Mouse (Mus musculus) heart, embryonic 14.5 days (tissue): ENCODE measurements around the gene Syngr2. TPM values are rescaled to one million over a fixed set of nuclear protein-coding genes. Genes with fewer than 3 reads are reported as not detected.
"Not testable (repeated sequence)": the region's sequence is repeated elsewhere in the genome, so short reads cannot be mapped to it uniquely, and the experiment has no call there.

Experiments used
- ATAC-seq: fragments of 200-750 bp; cut with Nextera tagmentation; 2 replicates; pipeline ENCODE4 v1.8.0; 2017; ENCODE audit warnings: low read depth, moderate TSS enrichment; ENCODE audit not compliant: insufficient number of reproducible peaks, insufficient read depth, low FRiP score
- H3K27ac ChIP-seq, 2 experiments: fragments of 200-500 bp in 1 of 2; fragments of 300-500 bp in 1 of 2; sonication (generic) in 1 of 2; replicated peaks in 1 of 2; 2 replicates each; pipeline ENCODE4 v1.5.1; 2012 to 2014; ENCODE audit warnings: low read depth in 2 of 2, low read length in 2 of 2, control low read depth in 1 of 2, mild to moderate bottlenecking in 1 of 2, mixed read lengths in 1 of 2; ENCODE audit not compliant: control insufficient read depth in 1 of 2, insufficient read depth in 1 of 2
- H3K27me3 ChIP-seq: fragments of 300-500 bp; sonication (generic); 2 replicates; pipeline ENCODE4 v1.6.1; 2014; ENCODE audit warnings: mild to moderate bottlenecking, low read length, control low read depth; ENCODE audit not compliant: control insufficient read depth, insufficient read depth
- H3K36me3 ChIP-seq: fragments of 300-500 bp; sonication (generic); 2 replicates; pipeline ENCODE4 v1.6.1; 2014; ENCODE audit warnings: mild to moderate bottlenecking, control low read depth, low read length, mixed read lengths; ENCODE audit not compliant: control insufficient read depth, insufficient read depth
- H3K4me1 ChIP-seq, 2 experiments: fragments of 200-500 bp in 1 of 2; fragments of 300-500 bp in 1 of 2; sonication (generic) in 1 of 2; 2 replicates each; pipeline ENCODE4 v1.6.1; 2012 to 2014; ENCODE audit warnings: low read length in 2 of 2, control low read depth in 1 of 2, mixed read lengths in 1 of 2; ENCODE audit not compliant: control insufficient read depth in 2 of 2, insufficient read depth in 2 of 2
- H3K4me2 ChIP-seq: fragments of 300-500 bp; sonication (generic); 2 replicates; pipeline ENCODE4 v1.6.1; 2014; ENCODE audit warnings: mild to moderate bottlenecking, low read length
- H3K4me3 ChIP-seq, 2 experiments: fragments of 200-500 bp in 1 of 2; fragments of 300-500 bp in 1 of 2; sonication (generic) in 1 of 2; 2 replicates each; pipeline ENCODE4 v1.5.1; 2012 to 2014; ENCODE audit warnings: low read length in 2 of 2, mild to moderate bottlenecking in 2 of 2, control low read depth in 1 of 2, low read depth in 1 of 2, moderate library complexity in 1 of 2; ENCODE audit not compliant: control insufficient read depth in 1 of 2, insufficient read depth in 1 of 2
- H3K9ac ChIP-seq: fragments of 300-500 bp; sonication (generic); 2 replicates; pipeline ENCODE4 v1.6.1; 2014; ENCODE audit warnings: mild to moderate bottlenecking, low read length
- H3K9me3 ChIP-seq: fragments of 300-500 bp; sonication (generic); 2 replicates; pipeline ENCODE4 v1.6.1; 2016; ENCODE audit warnings: low read length, control low read depth; ENCODE audit not compliant: control insufficient read depth
- WGBS: fragments of 180-500 bp; shearing (Covaris S2); extraction: QIAGEN DNeasy Blood & Tissue Kit; methylation state at CpG from one replicate; pipeline ENCODE4 v1.1.7; 2014; 5-methylcytosine and 5-hydroxymethylcytosine counted together
- polyA plus RNA-seq: library from polyadenylated mRNA; unstranded; fragments of >200 nt; fragmentation: Nextera tagmentation; extraction: Ambion mirVana; gene quantifications from 2 replicates; pipeline ENCODE4 v1.2.1, GENCODE M21; 2014

Gene Syngr2
- polyA plus RNA-seq, 1 experiment from 2014 or later = 102 TPM

GRCm38 (mm10) chr11:117781993-117782704 is 27.3 kb upstream of the Syngr2 start, which contains the start of the genes Tmc8 and Tmc6:
Gene Tmc8, plus strand, starts transcription at chr11:117782076.
Gene Tmc6, minus strand, starts transcription at chr11:117782198.
- peak within 1 kb of the TSS; percentile 100 for H3K4me2 ChIP-seq
- H3K4me3 ChIP-seq = peak within 1 kb of the TSS; percentile 51 to 60
- no peak for ATAC-seq
- WGBS = 29% methylated on average over 24 of the region's 24 CpGs
- H3K9ac ChIP-seq = peak within 1 kb of the TSS; percentile 85
- H3K27ac ChIP-seq = peak within 1 kb of the TSS; percentile 74 to 94
- H3K9me3 ChIP-seq = no peaks in the 10 kb centered on the region
- peaks cover 14% of the 10 kb centered on the region for H3K36me3 ChIP-seq
- H3K27me3 ChIP-seq = no peaks in the 10 kb centered on the region
- peaks cover 29 to 37% of the 10 kb centered on the region in 2 experiments for H3K4me1 ChIP-seq

GRCm38 (mm10) chr11:117782705-117783034 is 26.8 kb upstream of the Syngr2 start:
- WGBS = 54% methylated on average over 9 of the region's 9 CpGs
- Histone ChIP-seq H3K9me3 (no peaks in the 10 kb centered on the region), H3K27me3 (no peaks in the 10 kb centered on the region), H3K4me3 (peak overlapping the region; percentile 44 to 60), H3K9ac (peak overlapping the region; percentile 68), H3K36me3 (peaks cover 9% of the 10 kb centered on the region), H3K27ac (peak overlapping the region; percentile 65 to 94), H3K4me1 (peaks cover 29 to 37% of the 10 kb centered on the region in 2 experiments), H3K4me2 (peak overlapping the region; percentile 100)
- no peak for ATAC-seq

- H3K9ac ChIP-seq = peak overlapping the region; percentile 68
- H3K4me1 ChIP-seq = peaks cover 29 to 37% of the 10 kb centered on the region in 2 experiments
- WGBS = 4% methylated on average over 30 of the region's 31 CpGs
- H3K27me3 ChIP-seq = no peaks in the 10 kb centered on the region
- H3K27ac ChIP-seq = peak overlapping the region; percentile 65 to 94
- ATAC-seq = no peak
- H3K4me2 ChIP-seq = peak overlapping the region; percentile 100
- H3K4me3 ChIP-seq = peak overlapping the region; percentile 44 to 60
- H3K36me3 ChIP-seq = peaks cover 5% of the 10 kb centered on the region
- H3K9me3 ChIP-seq = no peaks in the 10 kb centered on the region
Measured at GRCm38 (mm10) chr11:117783089-117783488, 26.4 kb upstream of the Syngr2 start.

GRCm38 (mm10) chr11:117783683-117784309 is 25.7 kb upstream of the Syngr2 start:
- no peak overlapping the region; a peak in 1 of 4 replicates for H3K27ac ChIP-seq
- WGBS = 44% methylated on average over 10 of the region's 10 CpGs

GRCm38 (mm10) chr11:117786294-117786693 is 23.2 kb upstream of the Syngr2 start:
- no peak overlapping the region for H3K4me2 ChIP-seq
- H3K4me3 ChIP-seq = no peak overlapping the region
- 9% methylated on average over 10 of the region's 10 CpGs for WGBS
- no peak overlapping the region for H3K9ac ChIP-seq
- H3K27me3 ChIP-seq = peaks cover 3% of the 10 kb centered on the region; the same call in 1 of the 2 replicates
- no peak overlapping the region for H3K27ac ChIP-seq
- H3K9me3 ChIP-seq = no peaks in the 10 kb centered on the region
- no peaks in the 10 kb centered on the region for H3K36me3 ChIP-seq
- ATAC-seq = no peak
- peaks cover 13 to 26% of the 10 kb centered on the region in 2 experiments for H3K4me1 ChIP-seq

More at GRCm38 (mm10) chr11:117783683-117784309, 25.7 kb upstream of the Syngr2 start:
- no peaks in the 10 kb centered on the region for H3K36me3 ChIP-seq
- no peaks in the 10 kb centered on the region for H3K9me3 ChIP-seq
- peak overlapping the region; percentile 5 to 60; a peak in 2 of 4 replicates for H3K4me3 ChIP-seq
- H3K9ac ChIP-seq = peak overlapping the region; percentile 68
- H3K27me3 ChIP-seq = no peaks in the 10 kb centered on the region
- H3K4me1 ChIP-seq = peaks cover 26 to 31% of the 10 kb centered on the region in 2 experiments
- no peak for ATAC-seq
- H3K4me2 ChIP-seq = peak overlapping the region; percentile 100

GRCm38 (mm10) chr11:117788481-117788880 is 21.0 kb upstream of the Syngr2 start:
- H3K4me3 ChIP-seq, H3K36me3 ChIP-seq, H3K27ac ChIP-seq, H3K9me3 ChIP-seq, H3K4me2 ChIP-seq, H3K27me3 ChIP-seq, ATAC-seq, H3K9ac ChIP-seq: not testable (repeated sequence)
- 80% methylated on average over 6 of the region's 7 CpGs for WGBS
- peaks cover 6 to 10% of the 10 kb centered on the region in 2 experiments for H3K4me1 ChIP-seq

GRCm38 (mm10) chr11:117790286-117790685 is 19.2 kb upstream of the Syngr2 start:
- Histone ChIP-seq H3K27ac (no peak overlapping the region), H3K9me3 (no peaks in the 10 kb centered on the region), H3K4me2 (peak overlapping the region; percentile 54), H3K4me3 (peak overlapping the region in 1 of 2 experiments; percentile 10; a peak in 2 of 4 replicates), H3K36me3 (no peaks in the 10 kb centered on the region), H3K4me1 (peaks cover 5 to 10% of the 10 kb centered on the region in 2 experiments; a peak in 3 of 4 replicates), H3K9ac (no peak overlapping the region), H3K27me3 (peaks cover 5% of the 10 kb centered on the region; the same call in 1 of the 2 replicates)
- 3% methylated on average over 14 of the region's 14 CpGs for WGBS
- peak; percentile 47; the same call in 1 of the 2 replicates for ATAC-seq
